Mouse (Mus musculus): Measurements from ENCODE around the gene Miip. TPM values are rescaled to one million over a fixed set of nuclear protein-coding genes. Genes with fewer than 3 reads are reported as not detected.
"Not testable (repeated sequence)": the region's sequence is repeated elsewhere in the genome, so short reads cannot be mapped to it uniquely, and the experiment has no call there.

Miip gene
- polyA plus RNA-seq, 1 experiment = 26.8 TPM

DNA sequence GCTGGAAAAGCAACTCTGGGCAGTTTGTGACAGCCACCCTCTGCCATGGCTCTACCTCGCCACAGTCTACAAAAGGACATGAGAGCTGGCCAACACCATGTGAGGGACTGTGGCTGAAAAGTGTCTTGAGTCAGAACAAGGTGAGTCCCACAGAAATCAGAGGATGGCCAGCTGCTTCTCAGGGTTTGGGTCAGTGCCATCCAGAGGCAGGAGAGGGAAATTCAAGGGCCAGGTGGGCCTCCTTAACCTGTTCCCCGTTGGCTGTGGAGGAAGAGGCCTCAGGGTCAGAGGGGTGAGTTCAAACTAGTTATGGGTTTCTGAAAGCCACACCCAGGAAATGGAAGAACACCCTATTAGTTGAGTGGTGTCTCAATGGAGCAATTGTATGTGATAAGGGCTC lies 10.8 kb upstream of the Miip start:
- no peak overlapping the region for H3K27ac ChIP-seq (ENCODE audit: insufficient read depth, low read length)
- peaks cover 6% of the 10 kb centered on the region; the same call in 1 of the 2 replicates for H3K4me1 ChIP-seq (ENCODE audit: control insufficient read depth, insufficient read depth, low read length)
- TF ChIP-seq POLR2A (IDR thresholded peaks at IDR 0.05; ENCODE audit: low read depth, low read length) (no peak), CTCF (IDR thresholded peaks at IDR 0.05; ENCODE audit: borderline replicate concordance, insufficient read depth, low read length) (no peak)
- no peak overlapping the region for H3K4me3 ChIP-seq (ENCODE audit: insufficient read depth, low read length)

DNA sequence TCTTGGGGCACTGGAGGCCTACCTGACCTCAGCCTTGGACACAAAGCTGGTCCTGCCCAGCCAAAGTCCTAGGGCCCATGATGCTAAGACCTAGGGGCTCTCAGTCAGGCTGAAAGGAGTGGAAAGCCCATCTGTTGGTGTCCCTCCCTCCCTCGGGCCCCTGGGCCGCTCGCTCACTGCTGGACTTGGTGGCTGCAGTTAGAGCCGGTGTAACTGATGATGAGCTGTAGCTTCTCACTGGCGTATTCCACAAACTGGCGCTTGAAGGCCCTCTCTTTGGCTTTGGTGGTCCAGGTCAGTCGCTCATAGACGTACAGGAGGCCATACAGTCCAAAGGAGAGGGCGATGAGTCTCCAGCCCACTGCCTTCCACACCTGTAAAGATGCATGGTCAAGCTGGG lies 9.9 kb upstream of the Miip start:
- Histone ChIP-seq H3K4me1 (ENCODE audit: control insufficient read depth, insufficient read depth, low read length) (peaks cover 6% of the 10 kb centered on the region; the same call in 1 of the 2 replicates), H3K27ac (ENCODE audit: insufficient read depth, low read length) (no peak overlapping the region), H3K4me3 (ENCODE audit: insufficient read depth, low read length) (no peak overlapping the region)
- no peak for TF ChIP-seq POLR2A (IDR thresholded peaks at IDR 0.05; ENCODE audit: low read depth, low read length)
- TF ChIP-seq CTCF (IDR thresholded peaks at IDR 0.05; ENCODE audit: borderline replicate concordance, insufficient read depth, low read length) = no peak

DNA sequence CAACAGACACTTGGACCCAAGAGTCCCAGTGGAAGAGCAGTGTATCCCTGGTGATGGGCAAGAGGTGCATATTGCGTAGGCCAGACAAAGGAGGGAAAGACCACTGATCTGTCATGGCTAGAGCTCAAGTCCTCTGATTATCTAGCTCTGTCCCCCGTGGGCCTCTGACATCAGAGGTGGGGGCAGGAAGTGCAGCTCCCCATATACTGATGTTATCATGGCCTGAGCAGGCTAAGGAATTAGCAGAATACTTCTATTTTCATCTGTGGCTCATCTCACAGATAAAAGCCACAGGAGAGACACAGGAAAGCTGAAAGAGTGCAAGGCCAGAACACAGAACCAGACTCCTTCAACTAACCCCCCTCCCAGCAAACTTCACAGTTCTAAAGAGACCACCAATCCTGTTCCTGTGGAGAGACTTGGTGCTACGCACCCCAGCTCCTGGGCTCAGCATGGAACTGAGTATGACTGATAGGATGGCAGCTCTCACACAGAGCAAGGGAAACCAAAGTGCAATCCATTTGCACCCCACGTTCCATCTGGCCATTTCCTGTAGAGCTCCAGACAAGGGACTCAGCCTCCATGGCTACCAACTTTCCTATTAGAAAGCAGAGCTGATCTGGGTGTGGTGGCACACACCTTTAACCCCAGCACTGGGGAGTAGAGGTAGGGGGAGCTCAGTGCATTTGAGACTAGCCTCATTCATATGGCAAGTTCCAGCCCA lies 7.4 kb upstream of the Miip start:
- no peak overlapping the region for H3K4me3 ChIP-seq (ENCODE audit: insufficient read depth, low read length)
- no peak for TF ChIP-seq POLR2A (IDR thresholded peaks at IDR 0.05; ENCODE audit: low read depth, low read length)
- no peak for TF ChIP-seq CTCF (IDR thresholded peaks at IDR 0.05; ENCODE audit: borderline replicate concordance, insufficient read depth, low read length)
- no peak overlapping the region for H3K27ac ChIP-seq (ENCODE audit: insufficient read depth, low read length)
- H3K4me1 ChIP-seq (ENCODE audit: control insufficient read depth, insufficient read depth, low read length) = peaks cover 6% of the 10 kb centered on the region; the same call in 1 of the 2 replicates

DNA sequence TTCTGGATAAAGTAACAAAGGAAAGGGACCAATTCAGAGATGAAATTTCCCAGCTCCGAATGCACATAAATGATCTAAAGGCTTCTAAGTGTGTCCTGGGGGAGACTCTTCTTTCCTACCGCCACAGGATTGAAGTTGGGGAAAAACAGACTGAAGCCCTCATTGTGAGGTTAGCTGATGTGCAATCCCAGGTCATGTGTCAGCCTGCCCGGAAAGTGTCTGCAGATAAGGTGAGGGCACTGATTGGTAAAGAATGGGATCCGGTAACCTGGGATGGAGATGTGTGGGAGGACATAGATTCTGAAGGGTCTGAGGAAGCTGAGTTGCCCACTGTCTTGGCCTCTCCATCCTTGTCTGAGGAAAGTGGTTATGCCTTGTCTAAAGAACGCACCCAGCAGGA lies 622 bp upstream of the Miip start:
- Histone ChIP-seq H3K4me3 (ENCODE audit: insufficient read depth, low read length) (peak overlapping the region; percentile 69), H3K4me1 (ENCODE audit: control insufficient read depth, insufficient read depth, low read length) (no peaks in the 10 kb centered on the region; the same call in 1 of the 2 replicates), H3K27ac (ENCODE audit: insufficient read depth, low read length) (no peak overlapping the region)
- TF ChIP-seq POLR2A (IDR thresholded peaks at IDR 0.05; ENCODE audit: low read depth, low read length) = no peak; the same call in 1 of the 2 replicates
- TF ChIP-seq CTCF (IDR thresholded peaks at IDR 0.05; ENCODE audit: borderline replicate concordance, insufficient read depth, low read length) = no peak

DNA sequence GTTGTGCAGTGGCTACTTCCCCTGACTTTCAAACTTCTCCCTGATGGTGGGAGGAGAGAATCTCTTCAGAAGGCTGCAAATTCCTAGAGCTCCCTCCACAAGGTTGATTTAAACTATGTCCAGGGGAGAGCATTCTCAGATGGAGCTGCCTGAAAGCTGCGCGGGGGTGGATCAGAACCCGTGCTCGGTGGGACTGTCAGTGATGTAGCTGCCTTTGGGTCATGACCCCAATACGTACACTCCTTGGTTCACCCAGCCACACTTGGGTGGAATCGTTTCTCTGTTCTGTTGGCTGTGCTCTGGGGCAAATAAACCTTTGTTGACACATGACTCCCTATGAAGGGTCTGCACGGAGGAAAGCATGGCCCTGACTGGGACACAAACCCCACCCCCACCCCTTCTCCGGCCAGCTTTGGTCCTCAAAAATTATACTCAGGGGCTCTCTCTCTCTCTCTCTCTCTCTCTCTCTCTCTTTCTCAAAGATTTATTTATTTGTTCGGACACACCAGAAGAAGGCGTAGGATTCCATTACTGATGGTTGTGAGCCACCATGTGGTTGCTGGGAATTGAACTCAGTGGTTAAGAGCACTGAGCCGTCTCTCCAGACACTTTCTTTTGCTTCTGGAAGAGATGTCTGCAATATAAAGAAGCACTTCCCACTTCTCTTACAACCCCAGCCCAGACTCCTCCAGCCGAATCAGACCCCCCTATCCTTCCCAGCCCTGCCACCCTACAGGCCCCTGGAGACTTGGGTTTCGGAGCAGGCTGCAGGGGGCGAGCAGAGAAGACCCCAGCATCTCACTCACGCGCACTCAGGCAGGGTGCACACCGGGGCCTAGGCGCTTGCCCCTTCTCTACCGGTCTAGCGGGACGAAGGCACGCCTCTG lies 810 bp downstream of the Miip start:
- H3K4me3 ChIP-seq (ENCODE audit: insufficient read depth, low read length) = peak overlapping the region; percentile 98
- H3K27ac ChIP-seq (ENCODE audit: insufficient read depth, low read length) = peak overlapping the region; percentile 29; the same call in 1 of the 2 replicates
- peak; percentile 70 for TF ChIP-seq POLR2A (IDR thresholded peaks at IDR 0.05; ENCODE audit: low read depth, low read length)
- TF ChIP-seq CTCF (IDR thresholded peaks at IDR 0.05; ENCODE audit: borderline replicate concordance, insufficient read depth, low read length) = no peak
- H3K4me1 ChIP-seq (ENCODE audit: control insufficient read depth, insufficient read depth, low read length) = no peaks in the 10 kb centered on the region; the same call in 1 of the 2 replicates

DNA sequence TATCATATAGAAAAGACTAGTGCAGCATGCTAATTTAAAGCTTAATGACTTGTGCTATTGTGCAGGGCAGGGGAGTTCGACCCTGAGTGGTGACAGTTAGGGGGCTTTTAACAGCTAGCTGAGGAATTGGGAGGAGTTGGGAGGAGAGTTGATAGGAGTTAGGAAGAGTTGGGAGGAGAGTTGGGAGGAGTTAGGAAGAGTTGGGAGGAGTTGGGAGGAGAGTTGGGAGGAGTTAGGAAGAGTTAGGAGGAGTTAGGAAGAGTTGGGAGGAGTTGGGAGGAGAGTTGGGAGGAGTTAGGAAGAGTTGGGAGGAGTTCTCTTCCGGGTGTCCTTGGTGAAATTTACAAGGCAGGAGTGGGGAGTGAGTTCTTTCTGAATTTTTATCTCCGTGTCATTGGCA lies 1.8 kb downstream of the Miip start:
- H3K4me1 ChIP-seq (ENCODE audit: control insufficient read depth, insufficient read depth, low read length); H3K4me3 ChIP-seq (ENCODE audit: insufficient read depth, low read length); H3K27ac ChIP-seq (ENCODE audit: insufficient read depth, low read length): not testable (repeated sequence)

DNA sequence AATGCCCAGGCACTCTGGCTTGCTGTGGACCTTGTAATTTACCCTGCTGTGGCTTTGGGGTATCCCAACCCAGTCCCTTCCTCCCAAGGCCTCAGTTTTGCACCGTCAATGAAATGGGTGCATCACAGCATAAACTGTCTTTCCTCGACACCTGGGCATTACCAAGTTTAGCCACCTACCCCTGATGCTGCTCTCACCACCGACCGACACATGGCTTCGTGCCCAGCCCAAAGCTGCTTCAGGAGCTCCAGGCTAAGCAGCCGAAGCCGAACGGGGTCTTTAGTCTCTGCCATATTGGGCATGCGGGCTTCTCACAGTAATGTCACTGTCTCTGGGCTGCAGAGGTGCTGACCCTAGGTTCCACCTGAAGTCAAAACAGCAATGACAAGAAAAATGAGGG lies 2.6 kb downstream of the Miip start:
- Histone ChIP-seq H3K4me1 (ENCODE audit: control insufficient read depth, insufficient read depth, low read length) (no peaks in the 10 kb centered on the region; the same call in 1 of the 2 replicates), H3K4me3 (ENCODE audit: insufficient read depth, low read length) (no peak overlapping the region), H3K27ac (ENCODE audit: insufficient read depth, low read length) (no peak overlapping the region)
- TF ChIP-seq POLR2A (IDR thresholded peaks at IDR 0.05; ENCODE audit: low read depth, low read length) = no peak
- no peak for TF ChIP-seq CTCF (IDR thresholded peaks at IDR 0.05; ENCODE audit: borderline replicate concordance, insufficient read depth, low read length)

DNA sequence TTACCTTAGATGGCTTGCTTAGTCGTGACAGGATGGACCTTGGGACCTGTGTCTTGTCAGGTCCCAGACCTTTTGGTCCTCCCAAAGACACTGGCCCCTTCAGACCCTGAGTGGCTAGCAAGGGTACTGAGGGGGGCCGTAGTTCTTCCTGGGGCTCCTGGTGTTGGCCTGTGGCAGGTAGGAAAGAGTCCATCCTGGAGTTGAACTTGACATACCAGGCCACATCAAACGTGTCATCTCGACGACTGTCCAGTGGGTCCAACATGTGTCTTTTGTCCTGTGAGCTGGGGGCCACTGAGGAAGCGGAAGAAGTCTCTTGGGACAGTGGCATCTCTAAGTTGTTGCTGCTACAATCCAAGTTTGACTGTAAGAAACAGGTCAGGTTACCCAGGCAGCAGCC lies 3.0 kb downstream of the Miip start:
- no peak overlapping the region for H3K4me3 ChIP-seq (ENCODE audit: insufficient read depth, low read length)
- H3K27ac ChIP-seq (ENCODE audit: insufficient read depth, low read length) = no peak overlapping the region
- no peak for TF ChIP-seq CTCF (IDR thresholded peaks at IDR 0.05; ENCODE audit: borderline replicate concordance, insufficient read depth, low read length)
- no peaks in the 10 kb centered on the region; the same call in 1 of the 2 replicates for H3K4me1 ChIP-seq (ENCODE audit: control insufficient read depth, insufficient read depth, low read length)

DNA sequence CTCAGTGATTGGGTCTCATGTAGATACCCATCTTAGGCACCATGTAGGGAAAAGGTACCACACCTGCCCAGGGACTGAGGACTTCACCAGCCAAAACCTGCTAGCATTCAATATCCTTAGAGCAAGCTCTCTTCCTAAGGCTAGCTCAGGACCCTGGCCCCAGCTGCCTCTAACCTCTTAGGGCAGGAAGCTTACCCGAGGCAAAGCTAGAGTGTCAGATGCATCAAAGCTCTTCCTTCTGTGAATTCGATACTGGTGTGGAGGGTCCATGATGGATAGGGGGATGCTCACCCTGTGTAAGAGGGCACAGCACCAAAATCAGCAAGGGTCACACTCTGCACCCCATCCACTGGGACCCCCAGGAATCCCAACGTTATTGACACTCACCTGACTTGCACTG lies 6.6 kb downstream of the Miip start:
- no peak for TF ChIP-seq CTCF (IDR thresholded peaks at IDR 0.05; ENCODE audit: borderline replicate concordance, insufficient read depth, low read length)
- no peak overlapping the region for H3K27ac ChIP-seq (ENCODE audit: insufficient read depth, low read length)
- H3K4me1 ChIP-seq (ENCODE audit: control insufficient read depth, insufficient read depth, low read length) = no peaks in the 10 kb centered on the region; the same call in 1 of the 2 replicates
- no peak overlapping the region for H3K4me3 ChIP-seq (ENCODE audit: insufficient read depth, low read length)

DNA sequence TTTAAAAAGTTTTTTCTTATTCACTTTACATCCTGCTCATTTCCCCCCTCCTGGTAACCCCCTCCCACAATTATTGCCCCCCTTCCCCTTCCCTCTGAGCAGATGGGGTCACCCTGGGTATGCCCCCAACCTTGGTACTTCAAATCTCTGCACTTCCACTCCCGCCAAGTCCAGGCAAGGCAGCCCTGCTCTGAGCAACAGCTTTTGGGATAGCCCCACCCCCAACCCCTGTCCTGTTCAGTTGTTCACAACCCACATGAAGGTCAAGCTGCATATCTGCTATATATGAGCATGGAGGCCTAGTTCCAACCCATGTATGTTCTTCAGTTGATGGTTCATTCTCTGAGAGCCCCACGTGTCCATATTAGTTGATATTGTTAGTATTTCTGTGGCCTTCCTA lies 17.8 kb downstream of the Miip start:
- Histone ChIP-seq H3K4me3 (ENCODE audit: insufficient read depth, low read length) (no peak overlapping the region), H3K27ac (ENCODE audit: insufficient read depth, low read length) (no peak overlapping the region), H3K4me1 (ENCODE audit: control insufficient read depth, insufficient read depth, low read length) (no peaks in the 10 kb centered on the region)
- no peak for TF ChIP-seq POLR2A (IDR thresholded peaks at IDR 0.05; ENCODE audit: low read depth, low read length)
- no peak for TF ChIP-seq CTCF (IDR thresholded peaks at IDR 0.05; ENCODE audit: borderline replicate concordance, insufficient read depth, low read length)
